Mouse (Mus musculus): ENCODE results near the gene Spsb1. TPM values are rescaled to one million over a fixed set of nuclear protein-coding genes. Genes with fewer than 3 reads are reported as not detected.

The Spsb1 gene
- polyA plus RNA-seq, 1 experiment from 2014 or later: 19.2 TPM

DNA sequence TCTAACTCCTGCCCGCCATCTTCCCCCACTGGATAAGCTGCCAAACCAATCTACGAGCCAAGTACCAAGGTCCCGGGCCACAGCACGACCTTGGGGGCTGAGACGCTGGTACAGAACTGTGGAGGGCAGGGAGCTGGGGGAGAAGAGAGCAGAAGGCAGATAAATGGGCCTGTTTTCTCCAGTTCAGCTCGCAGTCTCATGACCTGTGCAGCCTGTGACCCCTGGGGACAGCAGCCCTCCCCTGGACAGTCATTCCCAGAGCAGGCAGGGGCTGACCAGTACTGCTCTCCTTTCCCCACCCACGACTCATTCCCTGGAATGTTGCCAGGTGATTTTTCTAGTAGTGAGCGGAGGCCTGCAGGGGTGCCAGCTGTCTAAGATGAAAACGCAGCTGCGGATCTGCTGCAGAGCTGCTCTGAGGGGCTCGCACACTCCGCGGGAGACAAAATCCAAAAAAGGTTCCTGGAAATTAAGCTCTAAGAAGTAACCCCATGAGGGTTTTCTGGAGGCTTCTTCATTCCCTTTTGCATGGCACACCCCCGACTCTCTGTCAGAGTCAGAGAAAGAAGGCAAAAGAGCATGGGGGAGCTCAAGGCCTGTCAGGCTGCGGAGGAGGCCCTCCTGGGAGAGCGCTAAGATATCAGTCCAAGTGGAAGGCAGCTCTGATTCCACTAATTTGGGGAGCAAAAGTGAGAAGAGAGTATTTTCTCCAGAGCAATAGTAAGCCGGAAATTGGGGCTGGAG, 23.1 kb upstream of the Spsb1 start:
- peak; percentile 48 for DNase-seq (ENCODE audit: low spot score)
- no peaks in the 10 kb centered on the region for H3K27me3 ChIP-seq (replicated peaks; ENCODE audit: insufficient read depth, low read length)
- H3K27ac ChIP-seq (ENCODE audit: low read length): no peak overlapping the region
- no peaks in the 10 kb centered on the region for H3K9me3 ChIP-seq (ENCODE audit: low read length)
- no peak overlapping the region for H3K4me3 ChIP-seq (ENCODE audit: low read depth, low read length)
- 0 out of 2 replicates have a peak, but pooled peaks cover 9% of the 10 kb centered on the region for H3K36me3 ChIP-seq (ENCODE audit: insufficient read depth, low read length)
- TF ChIP-seq EP300 (IDR thresholded peaks at IDR 0.05) (no peak), CTCF (IDR thresholded peaks at IDR 0.05) (no peak)
- no peak overlapping the region for H3K9ac ChIP-seq (replicated peaks; ENCODE audit: low read depth)
- H3K4me2 ChIP-seq (replicated peaks; ENCODE audit: low read depth, low read length): no peak overlapping the region
- ATAC-seq: peak; percentile 25; the same call in 1 of the 2 replicates
- WGBS: 51% methylated on average over 17 of the region's 17 CpGs
- H3K4me1 ChIP-seq (ENCODE audit: insufficient read depth, low read depth, low read length): no peaks in the 10 kb centered on the region

DNA sequence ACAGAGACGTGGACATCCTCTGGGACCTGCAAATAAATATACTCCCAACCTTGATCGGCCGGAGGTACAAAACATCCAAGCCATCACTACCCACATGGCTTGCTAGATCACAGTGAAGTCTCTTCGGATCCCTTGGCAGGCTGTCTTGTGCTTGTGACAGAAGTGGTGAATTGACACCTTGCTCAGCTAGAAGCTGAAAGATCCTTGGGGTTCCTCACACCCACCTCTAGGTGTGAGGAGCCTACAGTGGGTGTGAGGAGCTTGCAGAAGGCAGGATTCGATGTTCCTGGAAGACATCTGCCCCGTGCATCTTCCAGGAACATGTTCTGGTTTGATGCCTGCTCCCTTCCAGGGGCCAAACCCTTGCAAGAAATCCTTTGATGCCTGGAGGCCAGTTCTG, 22.3 kb upstream of the Spsb1 start:
- Histone ChIP-seq H3K4me3 (ENCODE audit: low read depth, low read length) (no peak overlapping the region), H3K9ac (replicated peaks; ENCODE audit: low read depth) (no peak overlapping the region), H3K4me1 (ENCODE audit: insufficient read depth, low read depth, low read length) (no peaks in the 10 kb centered on the region), H3K4me2 (replicated peaks; ENCODE audit: low read depth, low read length) (no peak overlapping the region), H3K36me3 (ENCODE audit: insufficient read depth, low read length) (0 out of 2 replicates have a peak, but pooled peaks cover 7% of the 10 kb centered on the region), H3K27ac (ENCODE audit: low read length) (no peak overlapping the region), H3K27me3 (replicated peaks; ENCODE audit: insufficient read depth, low read length) (no peaks in the 10 kb centered on the region), H3K9me3 (ENCODE audit: low read length) (no peaks in the 10 kb centered on the region)
- WGBS: 61% methylated on average over 6 of the region's 6 CpGs
- DNase-seq (ENCODE audit: low spot score) (no peak), ATAC-seq (no peak)
- TF ChIP-seq EP300 (IDR thresholded peaks at IDR 0.05) (no peak), CTCF (IDR thresholded peaks at IDR 0.05) (no peak)

DNA sequence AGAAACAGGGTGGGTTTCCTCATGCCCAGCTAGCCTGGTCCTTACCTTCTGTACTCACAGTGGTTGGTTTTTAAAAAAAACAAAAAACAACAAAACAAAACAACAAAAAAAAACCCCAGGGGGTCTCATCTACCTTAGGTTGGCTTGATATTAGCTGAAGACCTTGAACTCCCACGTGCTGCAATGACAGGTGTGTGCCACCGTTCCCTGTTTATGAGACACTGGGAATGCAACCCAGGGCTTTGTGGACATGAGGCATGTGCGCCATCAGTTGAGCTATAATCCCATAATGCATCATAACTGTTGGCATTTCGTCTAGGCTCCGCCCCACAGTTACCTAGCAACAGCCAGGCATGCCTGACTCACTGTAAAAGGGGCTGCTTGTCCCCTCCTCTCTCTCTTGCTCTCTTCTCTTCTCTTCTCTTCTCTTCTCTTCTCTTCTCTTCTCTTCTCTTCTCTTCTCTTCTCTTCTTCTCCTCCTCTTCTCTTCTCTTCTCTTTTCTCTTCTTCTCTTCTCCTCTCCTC, 20.9 kb upstream of the Spsb1 start:
- ATAC-seq (no peak), DNase-seq (ENCODE audit: low spot score) (no peak)
- TF ChIP-seq EP300 (IDR thresholded peaks at IDR 0.05): no peak
- TF ChIP-seq CTCF (IDR thresholded peaks at IDR 0.05): no peak
- Histone ChIP-seq H3K4me3 (ENCODE audit: low read depth, low read length) (no peak overlapping the region), H3K9me3 (ENCODE audit: low read length) (no peaks in the 10 kb centered on the region), H3K4me1 (ENCODE audit: insufficient read depth, low read depth, low read length) (no peaks in the 10 kb centered on the region), H3K27me3 (replicated peaks; ENCODE audit: insufficient read depth, low read length) (no peaks in the 10 kb centered on the region), H3K36me3 (ENCODE audit: insufficient read depth, low read length) (0 out of 2 replicates have a peak, but pooled peaks cover under 1% of the 10 kb centered on the region), H3K9ac (replicated peaks; ENCODE audit: low read depth) (no peak overlapping the region), H3K4me2 (replicated peaks; ENCODE audit: low read depth, low read length) (no peak overlapping the region), H3K27ac (ENCODE audit: low read length) (no peak overlapping the region)
- 70% methylated on average over 5 of the region's 5 CpGs for WGBS

DNA sequence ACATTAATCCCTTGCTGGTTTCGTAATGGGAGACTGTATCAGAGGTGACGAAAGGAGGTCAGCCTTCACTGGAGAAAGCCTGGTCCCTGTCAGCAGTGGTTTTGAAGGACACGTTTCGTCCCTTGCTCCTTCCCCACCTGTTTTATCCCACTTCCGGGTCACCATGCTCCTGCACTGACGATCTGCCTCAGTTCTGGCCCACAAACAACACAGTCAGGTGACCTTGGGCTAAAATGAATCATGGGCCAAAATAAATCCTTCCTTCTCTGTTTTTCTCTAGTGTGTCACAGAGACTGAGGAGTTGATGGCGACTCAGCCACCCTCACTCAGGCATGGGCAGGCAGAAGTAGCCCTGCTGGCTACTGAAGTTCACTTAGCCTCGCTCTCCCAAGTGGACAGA, 20.4 kb upstream of the Spsb1 start:
- Histone ChIP-seq H3K9ac (replicated peaks; ENCODE audit: low read depth) (no peak overlapping the region), H3K27ac (ENCODE audit: low read length) (no peak overlapping the region), H3K27me3 (replicated peaks; ENCODE audit: insufficient read depth, low read length) (no peaks in the 10 kb centered on the region), H3K9me3 (ENCODE audit: low read length) (no peaks in the 10 kb centered on the region), H3K4me3 (ENCODE audit: low read depth, low read length) (no peak overlapping the region), H3K36me3 (ENCODE audit: insufficient read depth, low read length) (no peaks in the 10 kb centered on the region), H3K4me2 (replicated peaks; ENCODE audit: low read depth, low read length) (no peak overlapping the region), H3K4me1 (ENCODE audit: insufficient read depth, low read depth, low read length) (no peaks in the 10 kb centered on the region)
- ATAC-seq (no peak), DNase-seq (ENCODE audit: low spot score) (no peak)
- TF ChIP-seq CTCF (IDR thresholded peaks at IDR 0.05): no peak
- no peak for TF ChIP-seq EP300 (IDR thresholded peaks at IDR 0.05)
- WGBS: 61% methylated on average over 8 of the region's 8 CpGs

DNA sequence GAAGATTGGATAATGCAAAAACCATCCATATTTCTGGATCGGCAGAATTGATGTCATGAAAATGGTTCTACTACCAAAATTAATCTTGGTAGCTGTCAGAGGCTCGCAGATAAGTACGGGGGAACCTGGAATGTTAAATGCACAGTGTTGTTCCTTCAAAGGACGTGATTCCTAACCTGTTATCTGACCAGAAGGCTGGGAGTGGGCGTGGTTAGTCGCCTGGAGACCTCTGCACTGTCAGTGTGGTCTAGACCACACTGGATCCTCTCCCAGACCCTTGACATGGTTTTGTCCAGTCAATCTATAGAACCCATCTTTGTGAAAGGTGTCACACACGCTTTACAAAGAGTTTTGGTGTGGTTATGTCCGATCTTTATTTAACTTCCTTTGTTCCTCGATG, 16.6 kb upstream of the Spsb1 start:
- Histone ChIP-seq H3K9me3 (ENCODE audit: low read length) (no peaks in the 10 kb centered on the region), H3K9ac (replicated peaks; ENCODE audit: low read depth) (no peak overlapping the region), H3K4me3 (ENCODE audit: low read depth, low read length) (no peak overlapping the region), H3K4me2 (replicated peaks; ENCODE audit: low read depth, low read length) (no peak overlapping the region), H3K36me3 (ENCODE audit: insufficient read depth, low read length) (no peaks in the 10 kb centered on the region), H3K27me3 (replicated peaks; ENCODE audit: insufficient read depth, low read length) (no peaks in the 10 kb centered on the region), H3K27ac (ENCODE audit: low read length) (no peak overlapping the region), H3K4me1 (ENCODE audit: insufficient read depth, low read depth, low read length) (no peaks in the 10 kb centered on the region)
- no peak for ATAC-seq
- DNase-seq (ENCODE audit: low spot score): no peak
- WGBS: 42% methylated on average over 9 of the region's 9 CpGs
- TF ChIP-seq EP300 (IDR thresholded peaks at IDR 0.05) (no peak), CTCF (IDR thresholded peaks at IDR 0.05) (no peak)

DNA sequence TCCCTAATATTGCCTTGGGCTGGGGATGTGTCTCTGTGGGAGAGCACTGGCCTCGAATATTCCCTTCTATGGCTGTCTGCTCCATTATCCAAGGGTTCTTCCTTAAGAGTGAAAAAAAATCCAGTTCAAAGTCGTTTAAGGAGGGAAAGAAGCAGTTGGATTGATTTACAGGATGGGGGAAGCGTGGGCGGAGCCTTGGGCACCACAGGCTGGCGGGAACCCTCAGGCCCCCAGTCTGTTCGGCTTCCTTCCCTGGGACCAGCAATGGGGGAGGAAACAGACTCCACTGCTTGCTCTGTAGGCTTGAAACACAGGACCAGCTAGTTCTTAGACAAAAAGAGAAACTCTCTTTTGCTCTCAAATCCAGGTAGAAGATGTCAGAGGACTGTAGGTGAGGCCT, 13.7 kb upstream of the Spsb1 start:
- Histone ChIP-seq H3K9me3 (ENCODE audit: low read length) (no peaks in the 10 kb centered on the region), H3K9ac (replicated peaks; ENCODE audit: low read depth) (no peak overlapping the region), H3K4me3 (ENCODE audit: low read depth, low read length) (no peak overlapping the region), H3K36me3 (ENCODE audit: insufficient read depth, low read length) (no peaks in the 10 kb centered on the region), H3K4me2 (replicated peaks; ENCODE audit: low read depth, low read length) (no peak overlapping the region), H3K27ac (ENCODE audit: low read length) (no peak overlapping the region), H3K27me3 (replicated peaks; ENCODE audit: insufficient read depth, low read length) (no peaks in the 10 kb centered on the region), H3K4me1 (ENCODE audit: insufficient read depth, low read depth, low read length) (no peaks in the 10 kb centered on the region)
- 36% methylated on average over 6 of the region's 6 CpGs for WGBS
- no peak for TF ChIP-seq CTCF (IDR thresholded peaks at IDR 0.05)
- TF ChIP-seq EP300 (IDR thresholded peaks at IDR 0.05): no peak
- ATAC-seq (no peak), DNase-seq (ENCODE audit: low spot score) (no peak)

Data from lung, postnatal 0 days (tissue).